Mouse (Mus musculus): ENCODE data around the gene Habp2.

The Habp2 gene

GRCm38 (mm10) chr19:56286866-56287265 is at the start of gene Habp2:
Gene Habp2 (plus strand): TSS chr19:56287137.
- no peak for DNase-seq (ENCODE audit: low read depth, low spot score)

GRCm38 (mm10) chr19:56238501-56238900 is 48.4 kb upstream of the Habp2 start:
- DNase-seq (ENCODE audit: low read depth, low spot score) = no peak

- DNase-seq (ENCODE audit: low read depth, low spot score) = no peak
Observed at GRCm38 (mm10) chr19:56245201-56245600, 41.7 kb upstream of the Habp2 start.

GRCm38 (mm10) chr19:56252815-56253214 is 34.1 kb upstream of the Habp2 start:
- DNase-seq (ENCODE audit: low read depth, low spot score) = no peak

GRCm38 (mm10) chr19:56253271-56253670 is 33.7 kb upstream of the Habp2 start:
- no peak for DNase-seq (ENCODE audit: low read depth, low spot score)

- no peak for DNase-seq (ENCODE audit: low read depth, low spot score)
Observed at GRCm38 (mm10) chr19:56254751-56255150, 32.2 kb upstream of the Habp2 start.

- DNase-seq (ENCODE audit: low read depth, low spot score) = peak; percentile 60
Observed at GRCm38 (mm10) chr19:56255506-56255905, 31.4 kb upstream of the Habp2 start.

GRCm38 (mm10) chr19:56256235-56256634 is 30.7 kb upstream of the Habp2 start:
- no peak for DNase-seq (ENCODE audit: low read depth, low spot score)

- no peak for DNase-seq (ENCODE audit: low read depth, low spot score)
Observed at GRCm38 (mm10) chr19:56256741-56257140, 30.2 kb upstream of the Habp2 start.

- DNase-seq (ENCODE audit: low read depth, low spot score) = no peak
Observed at GRCm38 (mm10) chr19:56263696-56264095, 23.2 kb upstream of the Habp2 start.

GRCm38 (mm10) chr19:56264175-56264574 is 22.8 kb upstream of the Habp2 start:
- no peak for DNase-seq (ENCODE audit: low read depth, low spot score)

- DNase-seq (ENCODE audit: low read depth, low spot score) = no peak
Observed at GRCm38 (mm10) chr19:56265149-56265548, 21.8 kb upstream of the Habp2 start.

GRCm38 (mm10) chr19:56272081-56272480 is 14.9 kb upstream of the Habp2 start:
- no peak for DNase-seq (ENCODE audit: low read depth, low spot score)

- DNase-seq (ENCODE audit: low read depth, low spot score) = no peak
Observed at GRCm38 (mm10) chr19:56277140-56277804, 9.7 kb upstream of the Habp2 start.

GRCm38 (mm10) chr19:56277951-56278350 is 9.0 kb upstream of the Habp2 start:
- no peak for DNase-seq (ENCODE audit: low read depth, low spot score)

GRCm38 (mm10) chr19:56278366-56278765 is 8.6 kb upstream of the Habp2 start:
- DNase-seq (ENCODE audit: low read depth, low spot score) = no peak

- no peak for DNase-seq (ENCODE audit: low read depth, low spot score)
Observed at GRCm38 (mm10) chr19:56285222-56285621, 1.7 kb upstream of the Habp2 start.

- DNase-seq (ENCODE audit: low read depth, low spot score) = no peak
Observed at GRCm38 (mm10) chr19:56287580-56288367, 837 bp downstream of the Habp2 start.

GRCm38 (mm10) chr19:56288436-56288835 is 1.5 kb downstream of the Habp2 start:
- no peak for DNase-seq (ENCODE audit: low read depth, low spot score)

- DNase-seq (ENCODE audit: low read depth, low spot score) = no peak
Observed at GRCm38 (mm10) chr19:56289642-56290041, 2.7 kb downstream of the Habp2 start.

- DNase-seq (ENCODE audit: low read depth, low spot score) = no peak
Observed at GRCm38 (mm10) chr19:56291898-56292297, 5.0 kb downstream of the Habp2 start.

GRCm38 (mm10) chr19:56292335-56292734 is 5.4 kb downstream of the Habp2 start:
- no peak for DNase-seq (ENCODE audit: low read depth, low spot score)

Measured in embryo, embryonic 11.5 days (tissue).